Mouse (Mus musculus) fibroblast of lung, adult 2 months (primary cell): ENCODE results near the gene Nanos2.
A peak's percentile ranks its signal among the peaks of the same experiment; 100 is the strongest.

Experiments used
- DNase-seq: peaks from one replicate; pipeline ENCODE4 v3.0.0-alpha.2; 2011; ENCODE audit warnings: low read depth

Nanos2 gene

DNA sequence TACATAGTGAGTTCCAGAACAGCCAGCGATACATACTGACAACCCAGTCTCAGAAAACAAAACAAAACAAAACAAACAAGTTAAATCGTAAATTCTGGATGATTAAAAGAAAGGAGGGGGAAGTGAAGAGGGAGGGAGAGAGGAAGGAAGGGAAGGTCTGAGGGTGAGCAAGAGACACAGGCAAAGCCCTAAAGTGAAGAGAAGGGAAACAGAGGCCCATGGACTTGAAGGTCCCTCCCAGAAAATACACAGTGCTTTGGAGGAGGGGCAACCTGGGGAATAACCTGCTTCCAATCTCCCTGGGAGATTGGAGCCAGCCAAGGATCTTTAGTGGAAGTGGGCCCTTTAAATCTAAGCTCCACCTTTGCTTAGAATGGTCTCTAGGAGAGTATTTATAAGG is at the start of gene Nanos2:
Gene Nanos2 (plus strand): TSS at position 301 of the 400 bp plus-strand sequence.
- no peak for DNase-seq

DNA sequence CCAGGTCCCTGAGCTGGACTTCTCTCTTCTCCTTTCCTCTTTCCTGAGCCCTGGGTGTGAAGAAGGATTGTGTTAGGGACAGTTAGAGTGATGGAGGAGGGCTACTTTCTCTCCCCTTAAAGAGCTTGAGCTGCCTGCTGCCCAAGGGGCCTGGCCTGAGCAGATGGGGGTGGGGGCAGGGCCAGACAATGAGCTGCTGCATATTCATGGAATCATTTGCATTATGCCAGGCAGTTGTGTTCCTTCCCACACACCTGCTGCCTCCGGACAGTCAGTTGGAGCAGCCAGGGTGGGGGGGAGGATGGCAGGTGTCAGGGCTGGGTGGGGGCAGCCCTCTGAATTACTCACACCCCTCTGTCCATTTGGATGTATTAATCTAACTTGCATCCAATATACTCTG is 44.8 kb upstream of the Nanos2 start:
- DNase-seq, result no peak

DNA sequence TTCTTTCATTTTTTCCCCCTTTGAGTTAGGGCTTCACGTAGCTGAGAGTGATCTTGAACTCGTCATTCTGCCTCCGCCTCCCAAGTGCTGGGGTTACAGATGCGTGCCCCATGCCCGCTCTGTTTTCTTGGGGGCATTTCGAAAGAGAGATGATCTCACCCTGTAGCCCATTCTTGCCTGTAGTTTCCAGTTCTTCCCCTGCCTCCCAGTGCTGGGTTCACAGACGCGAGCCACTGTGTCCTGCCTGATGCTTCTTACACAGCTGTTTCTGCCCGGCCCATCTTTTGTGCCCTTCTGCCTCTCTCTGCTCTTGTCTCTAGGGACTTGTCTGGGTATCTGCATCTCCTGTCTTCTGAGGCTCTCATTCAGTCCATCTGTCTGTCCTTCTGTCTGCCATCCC is 44.4 kb upstream of the Nanos2 start:
- DNase-seq, result no peak

DNA sequence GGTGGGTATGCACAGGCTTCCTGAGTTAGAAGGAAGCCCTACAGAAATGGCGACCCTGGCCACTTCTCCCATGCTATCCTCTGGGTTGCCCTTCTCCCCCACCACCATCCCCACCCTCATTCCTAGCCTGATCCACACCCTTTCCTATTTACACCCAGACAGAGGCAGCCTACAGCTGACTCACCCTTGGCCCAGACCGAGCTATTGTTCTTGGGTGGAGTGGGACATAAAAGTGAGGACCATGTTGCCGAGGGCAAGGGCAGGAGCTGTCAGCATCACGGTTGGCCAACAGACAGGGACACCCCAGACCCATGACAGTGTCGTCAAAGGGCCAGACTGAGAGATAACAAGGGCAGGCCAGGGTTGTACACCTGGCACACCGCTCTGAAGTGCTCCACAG is 39.0 kb upstream of the Nanos2 start:
- DNase-seq, result no peak

DNA sequence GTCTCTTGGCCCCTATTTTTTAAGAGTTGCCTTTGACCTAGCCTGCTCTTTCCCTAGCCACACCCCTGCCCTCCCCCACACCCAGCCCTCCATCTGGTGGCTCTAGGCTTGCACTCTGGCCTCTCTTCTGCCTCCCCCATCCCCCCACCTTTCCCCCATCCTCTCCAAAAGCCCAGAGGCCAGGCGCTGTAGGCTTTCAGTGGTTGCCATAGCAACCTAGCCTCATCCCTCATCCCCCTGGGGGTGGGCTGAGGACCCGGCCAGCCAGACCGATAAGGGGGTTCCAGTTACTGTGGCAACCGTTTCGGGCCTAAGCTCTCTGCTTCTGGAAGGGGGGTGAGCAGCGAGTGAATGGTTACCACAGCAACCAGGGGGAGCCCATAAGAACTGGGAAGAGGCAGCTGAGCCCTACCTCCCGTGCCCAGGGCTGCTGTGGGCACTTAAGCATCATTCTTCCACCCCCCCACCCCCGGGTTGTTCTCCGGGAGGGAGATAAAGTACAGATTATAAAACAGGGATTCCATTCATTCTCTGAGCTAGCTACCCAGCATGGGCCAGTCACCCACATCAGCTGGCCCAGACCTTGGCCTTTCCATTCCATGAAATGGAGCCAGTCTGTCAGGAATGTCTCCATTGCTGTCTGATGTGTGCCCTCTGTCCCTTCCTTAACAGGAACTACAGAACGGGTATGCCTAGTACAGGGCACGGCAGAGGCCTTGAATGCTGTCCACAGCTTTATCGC is 37.2 kb upstream of the Nanos2 start:
- no peak for DNase-seq

DNA sequence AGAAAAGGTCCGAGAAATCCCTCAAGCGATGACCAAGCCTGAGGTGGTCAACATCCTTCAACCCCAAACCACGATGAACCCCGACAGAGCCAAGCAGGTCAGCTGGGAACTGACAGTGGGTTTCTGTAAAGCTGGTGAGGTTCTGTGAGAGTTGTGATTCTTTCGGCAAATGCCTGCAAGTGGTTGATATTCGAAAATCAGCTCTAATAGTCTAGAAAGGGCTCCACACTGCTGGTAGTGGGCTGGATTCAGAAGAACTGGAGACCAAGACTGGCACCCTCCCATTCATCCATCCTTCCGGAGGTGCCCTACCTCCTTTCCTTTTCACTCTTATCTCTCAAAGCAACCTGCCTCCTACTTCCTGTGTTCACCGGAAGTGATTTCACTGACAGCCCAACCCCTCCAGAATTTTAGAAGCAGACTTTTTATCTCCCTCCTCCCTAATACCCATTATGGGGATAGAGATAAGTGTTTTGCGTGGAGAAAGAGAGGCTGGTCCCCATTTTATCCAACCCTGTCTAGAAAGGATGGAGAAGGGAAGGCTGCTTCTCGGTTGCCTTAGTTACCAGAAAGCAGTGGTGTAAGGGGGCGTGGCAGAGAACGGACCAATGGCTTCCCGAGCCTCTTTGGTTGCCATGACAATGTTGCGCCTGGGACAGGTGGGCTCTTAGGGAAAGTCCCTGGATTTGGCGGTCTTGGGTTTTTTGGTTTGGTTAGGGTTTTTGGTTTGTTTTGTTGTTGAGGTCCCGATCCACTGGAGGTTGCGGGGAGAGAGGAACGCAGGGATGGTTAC is 36.5 kb upstream of the Nanos2 start:
- DNase-seq, result no peak

DNA sequence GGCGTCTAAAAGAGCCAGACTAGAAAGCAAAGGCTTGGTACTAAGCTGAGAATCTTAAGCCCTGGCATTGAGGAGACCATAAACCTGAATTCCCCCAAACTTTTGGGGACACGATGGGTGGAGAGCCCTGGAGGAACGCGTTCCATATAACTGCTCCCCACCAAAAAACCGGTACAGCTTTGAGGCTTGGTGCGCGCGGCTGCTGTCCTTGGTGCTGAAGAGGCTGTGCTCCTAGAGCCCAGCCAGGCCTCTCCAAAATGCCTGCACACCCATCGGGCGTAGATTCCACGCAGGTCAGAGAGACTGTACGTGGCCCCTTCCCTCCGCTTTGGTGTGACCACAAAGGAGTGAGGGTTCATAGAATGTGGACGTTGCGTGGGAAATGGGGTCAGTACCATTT is 35.8 kb upstream of the Nanos2 start:
- no peak for DNase-seq

DNA sequence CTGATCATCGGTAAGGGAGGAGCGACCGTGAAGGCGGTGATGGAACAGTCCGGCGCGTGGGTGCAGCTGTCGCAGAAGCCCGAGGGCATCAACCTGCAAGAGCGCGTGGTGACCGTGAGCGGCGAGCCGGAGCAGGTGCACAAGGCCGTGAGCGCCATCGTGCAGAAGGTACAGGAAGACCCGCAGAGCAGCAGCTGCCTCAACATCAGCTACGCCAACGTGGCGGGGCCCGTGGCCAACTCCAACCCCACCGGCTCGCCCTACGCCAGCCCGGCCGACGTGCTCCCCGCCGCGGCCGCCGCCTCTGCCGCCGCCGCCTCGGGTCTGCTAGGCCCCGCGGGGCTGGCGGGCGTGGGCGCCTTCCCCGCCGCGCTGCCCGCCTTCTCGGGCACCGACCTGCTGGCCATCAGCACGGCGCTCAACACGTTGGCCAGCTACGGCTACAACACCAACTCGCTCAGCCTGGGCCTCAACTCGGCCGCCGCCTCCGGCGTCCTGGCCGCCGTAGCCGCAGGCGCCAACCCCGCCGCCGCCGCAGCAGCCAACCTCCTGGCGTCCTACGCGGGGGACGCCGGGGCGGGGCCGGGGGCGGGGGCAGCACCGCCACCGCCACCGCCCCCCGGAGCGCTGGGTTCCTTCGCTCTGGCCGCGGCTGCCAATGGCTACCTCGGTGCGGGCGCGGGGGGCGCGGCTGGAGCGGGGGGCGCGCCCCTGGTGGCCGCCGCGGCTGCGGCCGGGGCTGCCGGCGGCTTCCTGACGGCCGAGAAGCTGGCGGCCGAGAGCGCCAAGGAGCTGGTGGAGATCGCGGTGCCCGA is 29.4 kb upstream of the Nanos2 start:
- DNase-seq, result no peak

DNA sequence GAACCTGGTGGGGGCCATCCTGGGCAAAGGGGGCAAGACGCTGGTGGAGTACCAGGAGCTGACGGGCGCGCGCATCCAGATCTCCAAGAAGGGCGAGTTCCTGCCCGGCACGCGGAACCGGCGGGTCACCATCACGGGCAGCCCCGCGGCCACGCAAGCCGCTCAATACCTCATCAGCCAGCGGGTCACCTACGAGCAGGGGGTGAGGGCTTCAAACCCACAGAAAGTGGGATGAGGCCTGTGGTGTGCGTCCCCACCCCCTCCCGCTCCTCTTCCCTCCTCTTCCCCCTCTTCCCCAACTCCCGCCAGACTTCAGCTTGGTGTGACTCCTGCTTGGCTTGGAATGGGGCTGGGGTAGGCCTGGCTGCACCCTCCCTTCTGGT is 28.8 kb upstream of the Nanos2 start:
- no peak for DNase-seq

DNA sequence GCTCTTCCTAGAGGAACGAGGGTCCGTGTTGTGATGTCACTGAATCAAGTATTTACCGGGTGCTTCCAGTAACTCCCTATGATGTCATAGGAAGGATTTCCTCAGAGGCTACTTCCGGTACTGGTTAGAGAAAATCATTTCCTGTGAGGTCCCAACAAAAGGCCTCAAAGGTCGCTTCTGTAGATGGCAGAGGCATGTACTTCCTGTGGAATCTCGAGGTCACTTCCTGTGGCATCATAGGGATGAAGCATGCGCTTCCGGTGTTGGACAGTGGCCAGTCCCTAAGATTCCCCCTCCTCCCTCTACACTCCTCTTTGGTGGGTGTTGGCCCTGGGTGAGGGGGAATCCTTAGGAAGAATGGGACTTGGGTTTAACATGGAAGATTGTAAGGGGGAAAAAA is 27.8 kb upstream of the Nanos2 start:
- DNase-seq, result no peak

DNA sequence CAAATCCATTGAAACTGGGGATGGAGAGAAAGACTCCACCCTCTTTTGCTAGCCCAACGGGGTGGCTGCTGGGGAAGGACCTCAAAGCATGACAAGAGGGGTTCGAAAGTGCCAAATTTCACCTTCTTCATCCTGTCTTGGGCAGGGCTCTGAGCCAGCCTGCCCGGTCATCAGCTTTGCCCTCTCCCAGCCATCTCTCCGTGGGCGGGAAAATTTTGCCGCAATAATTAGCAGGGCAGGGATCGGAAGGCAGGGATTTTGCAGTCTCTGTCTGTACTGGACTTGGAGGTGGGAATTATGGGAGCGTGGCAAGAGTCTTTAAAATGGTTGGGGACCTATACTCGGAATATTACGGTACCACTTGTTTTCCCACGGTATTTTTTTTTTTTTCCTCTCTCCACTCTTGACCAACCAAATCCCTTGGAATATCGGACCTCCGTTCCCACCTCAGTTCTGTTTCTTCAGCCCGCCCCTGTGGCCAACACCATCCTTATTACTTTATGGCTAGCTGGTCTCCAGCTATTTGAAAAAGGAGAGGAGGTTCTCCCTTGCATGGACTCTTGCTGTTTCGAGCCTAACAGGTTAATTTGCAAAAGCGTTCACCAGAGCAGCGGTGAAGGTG is 24.9 kb upstream of the Nanos2 start:
- DNase-seq, result no peak

DNA sequence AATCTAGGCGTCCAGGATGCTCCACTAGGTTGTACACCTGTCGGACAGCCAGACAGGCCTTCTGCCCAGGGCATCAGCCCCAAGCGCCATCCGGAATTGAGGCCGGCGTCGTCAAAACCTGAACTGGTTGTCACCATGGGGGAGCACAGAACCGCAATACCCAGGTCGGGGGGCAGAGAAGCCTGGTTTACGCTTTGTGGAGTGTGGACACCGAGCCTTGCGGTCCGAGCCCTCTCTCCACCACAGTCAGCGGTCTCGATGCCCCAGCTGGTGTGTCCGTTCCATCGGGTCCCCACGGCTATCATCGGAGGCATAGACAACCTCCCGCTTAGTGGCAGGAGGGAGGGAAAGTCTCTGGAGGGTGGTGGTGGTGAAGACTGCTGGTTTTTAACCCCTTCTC is 24.4 kb upstream of the Nanos2 start:
- no peak for DNase-seq

DNA sequence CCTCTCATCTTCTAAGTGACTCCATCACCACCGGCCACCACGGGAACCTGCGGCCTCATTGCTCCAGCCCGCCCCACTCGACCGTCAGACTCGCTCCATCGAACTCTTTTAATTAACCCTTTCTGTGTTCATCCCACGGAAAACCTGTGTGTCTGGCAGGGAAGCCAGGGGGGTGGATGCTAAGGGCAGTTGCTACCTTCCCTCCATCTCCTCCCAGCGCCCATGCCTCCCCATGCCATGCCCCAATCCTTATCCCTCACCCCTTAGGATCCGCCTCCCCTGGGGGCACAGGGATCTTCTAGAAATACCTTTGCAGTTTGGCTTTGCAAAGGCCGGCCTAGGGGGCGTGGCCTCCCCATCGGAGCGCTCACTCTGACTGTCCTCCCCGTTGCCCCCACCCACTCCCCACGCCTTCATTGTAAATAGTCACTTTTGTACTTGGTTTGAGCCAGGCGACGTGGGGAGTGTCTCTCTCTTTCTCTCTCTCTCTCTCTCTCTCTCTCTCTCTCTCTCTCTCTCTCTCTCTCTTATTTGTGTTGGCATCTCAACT is 23.8 kb upstream of the Nanos2 start:
- no peak for DNase-seq

DNA sequence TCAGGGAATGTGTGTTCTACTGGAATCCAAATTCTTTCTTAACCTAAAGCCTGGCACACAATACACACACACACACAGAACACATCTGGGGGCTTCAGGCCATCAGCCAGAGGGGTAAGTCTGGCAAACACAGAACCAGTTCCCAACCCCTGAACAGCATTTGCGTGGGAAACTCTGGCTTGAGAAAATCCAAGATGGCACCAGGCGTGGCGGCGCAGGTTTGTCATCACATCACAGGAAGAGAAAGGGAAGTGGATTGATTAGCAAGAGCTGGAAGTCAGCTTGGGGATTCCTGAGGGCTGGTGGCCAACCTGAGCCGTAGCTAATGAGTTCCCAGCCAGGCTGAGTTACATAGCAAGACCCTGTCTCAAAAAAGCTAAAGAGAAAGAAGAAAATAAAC is 21.9 kb upstream of the Nanos2 start:
- no peak for DNase-seq

DNA sequence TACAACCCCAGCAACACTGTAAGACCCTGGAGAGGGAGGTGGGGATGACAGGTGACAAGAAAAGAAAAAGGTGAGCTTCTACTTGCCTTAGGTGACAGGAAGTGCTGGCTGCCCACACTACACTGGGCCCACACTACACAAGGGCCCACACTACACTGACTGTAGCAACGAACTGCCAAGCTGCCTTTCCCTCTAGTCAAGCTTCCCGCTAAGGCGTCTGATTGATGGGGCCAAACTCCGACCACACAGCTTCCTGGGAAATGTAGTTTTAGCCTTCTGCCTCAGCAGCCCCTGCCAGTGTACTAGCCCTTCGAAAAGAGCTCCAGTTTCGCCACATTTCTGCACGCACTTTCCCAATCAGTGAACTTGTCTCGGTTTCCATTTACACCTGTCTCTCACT is 19.6 kb upstream of the Nanos2 start:
- no peak for DNase-seq

DNA sequence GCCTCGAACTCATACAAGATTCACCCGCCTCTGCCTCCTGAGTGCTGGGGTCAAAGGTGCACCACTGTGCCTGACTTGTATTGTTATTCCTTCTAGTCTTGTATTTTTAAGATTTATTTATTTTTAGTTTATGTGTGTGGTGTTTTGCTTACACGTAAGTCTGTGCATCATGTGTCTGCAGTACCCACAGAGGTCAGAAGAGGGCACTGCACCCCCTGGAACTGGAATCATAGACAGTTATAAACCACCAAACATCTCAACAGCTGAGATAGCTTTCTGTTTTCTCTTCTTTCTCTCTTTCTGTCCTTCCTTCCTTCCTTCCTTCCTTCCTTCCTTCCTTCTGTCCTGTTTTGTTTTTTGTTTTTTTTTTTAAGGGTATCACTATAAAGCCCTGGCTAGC is 16.2 kb upstream of the Nanos2 start:
- no peak for DNase-seq

DNA sequence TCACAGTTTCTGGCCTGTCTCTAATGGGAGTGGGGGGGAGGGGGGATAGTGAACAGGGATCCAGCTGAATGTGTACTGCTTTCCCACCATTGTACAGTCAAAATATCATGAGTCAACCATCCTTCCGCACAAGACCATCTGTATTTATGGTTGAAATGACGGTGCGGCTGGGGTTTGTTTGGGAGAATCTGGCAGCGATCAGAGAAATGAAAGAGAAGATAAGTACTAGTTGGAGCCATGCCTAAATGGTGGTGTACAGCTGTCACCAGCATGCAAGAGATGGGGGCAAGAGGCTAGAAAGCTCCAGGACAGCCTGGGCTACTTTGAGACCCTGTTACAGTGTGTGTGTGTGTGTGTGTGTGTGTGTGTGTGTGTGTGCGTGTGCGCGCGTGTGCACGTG is 8.8 kb upstream of the Nanos2 start:
- no peak for DNase-seq

DNA sequence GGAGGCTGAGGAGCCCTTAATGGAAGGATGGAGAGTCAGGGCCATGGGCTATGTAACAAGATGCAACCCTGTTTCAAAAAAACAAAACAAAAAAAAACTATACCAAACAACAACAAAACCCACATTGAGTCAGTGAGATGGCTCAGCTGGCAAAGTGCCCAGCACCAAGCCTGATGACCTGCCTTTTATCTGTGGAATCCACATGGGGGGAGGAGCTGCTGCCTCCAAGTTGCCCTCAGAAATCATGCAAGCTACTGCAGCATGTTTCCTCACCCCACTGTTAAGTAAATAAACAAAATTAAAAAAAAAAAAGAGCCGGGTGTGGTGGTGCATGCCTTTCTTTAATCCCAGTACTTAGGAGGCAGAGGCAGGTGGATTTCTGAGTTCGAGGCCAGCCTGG is 697 bp upstream of the Nanos2 start:
- DNase-seq, result no peak

DNA sequence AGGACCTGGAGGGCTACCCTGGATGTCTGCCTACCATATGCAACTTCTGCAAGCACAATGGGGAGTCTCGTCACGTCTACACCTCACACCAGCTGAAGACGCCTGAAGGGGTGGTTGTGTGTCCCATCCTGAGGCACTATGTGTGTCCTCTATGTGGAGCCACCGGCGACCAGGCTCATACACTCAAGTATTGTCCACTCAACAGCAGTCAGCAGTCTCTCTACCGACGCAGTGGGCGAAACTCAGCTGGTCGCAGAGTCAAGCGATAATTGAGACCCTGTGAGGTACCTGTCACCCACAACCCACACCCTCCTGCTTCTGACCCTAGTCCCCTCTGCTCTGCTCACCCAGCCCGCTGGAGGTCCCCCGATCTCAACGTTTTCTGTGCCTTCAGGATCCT is 547 bp downstream of the Nanos2 start:
- DNase-seq, result no peak

DNA sequence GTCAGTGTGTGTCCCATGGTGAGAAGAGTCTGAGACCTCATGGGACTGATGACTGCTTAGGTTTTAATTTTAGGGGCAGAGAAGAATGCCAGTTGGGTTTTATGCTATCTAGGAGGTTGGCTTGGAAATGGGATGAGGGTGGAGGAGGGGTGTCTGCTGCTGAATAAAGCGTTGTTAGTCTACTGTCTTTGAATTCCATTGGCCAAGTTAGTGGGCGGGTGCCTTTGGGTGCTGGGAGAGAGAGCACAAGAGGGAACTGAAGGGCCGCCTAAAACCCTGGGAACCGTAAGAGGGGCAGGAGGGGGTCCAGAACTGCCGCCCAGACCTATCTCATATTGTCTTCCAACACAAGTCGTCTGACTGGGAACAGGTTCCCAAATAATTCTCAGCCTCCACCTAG is 1.6 kb downstream of the Nanos2 start:
- no peak for DNase-seq

DNA sequence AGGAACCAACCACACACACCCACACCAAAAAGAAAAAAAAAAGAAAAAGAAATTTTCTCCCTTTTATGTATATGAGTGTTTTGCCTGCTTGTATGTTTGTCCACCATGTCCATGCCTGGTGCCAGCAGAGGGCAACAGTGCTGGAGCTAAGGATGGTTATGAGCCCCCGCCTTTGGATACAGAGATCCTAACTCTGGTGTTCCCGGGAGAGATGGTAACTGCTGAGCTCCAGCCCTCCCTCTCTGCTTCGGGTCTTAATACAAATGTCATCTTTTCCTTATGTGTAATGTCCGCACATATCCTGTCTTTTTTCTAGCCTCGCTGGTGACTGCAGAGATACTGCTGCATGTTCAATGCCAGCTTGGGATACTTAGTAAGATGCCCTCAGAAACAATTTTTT is 2.8 kb downstream of the Nanos2 start:
- no peak for DNase-seq

DNA sequence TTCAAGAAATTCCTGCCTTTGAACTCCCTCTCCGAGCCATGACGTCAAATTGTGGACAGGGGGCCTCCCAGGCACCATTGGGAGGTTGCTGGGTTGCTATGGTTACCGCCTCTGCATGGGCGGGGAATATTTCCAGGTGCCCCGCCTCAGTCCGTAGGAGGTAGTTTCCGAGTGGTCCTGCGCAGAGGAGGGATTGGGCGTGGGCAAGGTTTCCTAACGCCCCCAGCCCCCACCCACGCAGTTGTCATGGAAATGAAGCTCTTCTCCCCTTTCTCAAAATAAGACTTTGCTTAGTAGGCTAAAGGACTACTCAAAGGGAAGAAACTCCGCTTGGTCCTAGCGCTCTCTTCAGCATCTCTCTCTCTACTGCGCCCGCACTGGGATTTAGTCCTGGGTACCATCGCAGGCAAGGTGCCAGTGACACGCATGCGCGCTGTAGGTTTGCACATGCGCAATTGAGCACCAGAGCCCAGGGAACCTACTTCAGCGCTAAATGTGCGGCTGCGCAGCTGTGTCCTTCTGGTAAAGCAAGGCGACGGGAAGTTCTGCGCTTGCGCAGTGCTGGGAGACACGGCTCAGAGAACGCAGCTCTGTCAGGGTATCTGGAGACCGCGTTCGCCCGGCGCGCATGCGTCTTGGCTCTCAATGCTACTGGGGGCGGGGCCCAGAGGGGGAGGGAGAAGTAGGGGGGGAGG is 3.5 kb downstream of the Nanos2 start, which contains the start of gene Mypop:
Gene Mypop (plus strand): TSS at position 645 of the 695 bp plus-strand sequence.
- peak; percentile 100 for DNase-seq
